Mouse (Mus musculus): ENCODE results near the gene Foxk1.

DNA sequence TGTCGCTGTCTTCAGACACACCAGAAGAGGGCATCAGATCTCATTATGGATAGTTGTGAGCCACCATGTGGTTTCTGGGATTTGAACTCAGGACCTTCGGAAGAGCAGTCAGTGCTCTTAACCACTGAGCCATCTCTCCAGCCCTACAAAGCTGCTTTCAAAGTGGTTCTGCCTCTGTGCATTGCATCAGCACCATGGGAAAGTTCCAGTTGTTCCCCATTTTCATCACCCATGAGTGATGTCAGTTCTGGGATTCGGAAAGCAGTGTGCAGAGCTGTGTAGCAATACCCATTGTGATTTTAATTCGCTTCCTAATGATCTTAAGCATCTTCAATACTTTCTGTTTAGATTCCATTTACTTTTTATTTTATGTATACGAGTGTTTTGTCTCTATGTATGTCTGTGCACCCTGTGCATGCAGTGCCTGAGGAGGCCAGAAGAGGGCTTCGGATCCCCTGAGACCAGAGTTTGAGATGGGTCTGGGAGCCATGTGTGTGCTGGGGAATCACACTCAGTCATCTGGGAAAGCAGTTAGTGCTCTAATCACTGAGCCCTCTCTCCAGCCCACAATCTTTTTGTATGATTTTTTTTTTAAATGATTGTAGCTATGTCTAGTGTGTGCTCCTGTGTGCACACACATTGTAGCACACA lies 6.6 kb upstream of the Foxk1 start:
- TF ChIP-seq NRF1 (IDR thresholded peaks at IDR 0.05; ENCODE audit: insufficient read depth, low read depth, low read length, poor library complexity, severe bottlenecking), result no peak
- no peak for TF ChIP-seq TCF12 (IDR thresholded peaks at IDR 0.05; ENCODE audit: low read depth, low read length)
- TF ChIP-seq MXI1 (IDR thresholded peaks at IDR 0.05; ENCODE audit: low read depth, low read length), result no peak
- peak; percentile 35 to 40 (median 36); a peak in 5 of 6 replicates for TF ChIP-seq CTCF (IDR thresholded peaks at IDR 0.05 in 2 of 3, conservative IDR thresholded peaks at IDR 0.05 in 1 of 3; ENCODE audit: control insufficient read depth in 1 of 3, insufficient read depth in 1 of 3, low read depth in 2 of 3, low read length in 3 of 3, poor library complexity in 1 of 3, severe bottlenecking in 1 of 3)
- TF ChIP-seq RCOR1 (IDR thresholded peaks at IDR 0.05; ENCODE audit: low read depth, low read length), result no peak
- TF ChIP-seq POLR2A (IDR thresholded peaks at IDR 0.05; ENCODE audit: control insufficient read depth in 1 of 2, insufficient read depth in 1 of 2, low read depth in 1 of 2, low read length in 2 of 2, poor library complexity in 1 of 2), result no peak
- TF ChIP-seq HCFC1 (IDR thresholded peaks at IDR 0.05; ENCODE audit: low read depth, low read length), result no peak
- no peak for TF ChIP-seq MAX (IDR thresholded peaks at IDR 0.05; ENCODE audit: low read length)
- no peak for TF ChIP-seq ZC3H11A (IDR thresholded peaks at IDR 0.05; ENCODE audit: low read depth, low read length)
- TF ChIP-seq USF2 (IDR thresholded peaks at IDR 0.05; ENCODE audit: borderline replicate concordance in 1 of 2, insufficient read depth in 1 of 2, low read depth in 1 of 2, low read length in 2 of 2), result no peak
- no peak for TF ChIP-seq GATA1 (IDR thresholded peaks at IDR 0.05; ENCODE audit: low read depth, low read length)
- TF ChIP-seq CHD2 (IDR thresholded peaks at IDR 0.05; ENCODE audit: low read length), result no peak

Data from MEL (cell line).